Mouse (Mus musculus) small intestine, adult 2 months (tissue): ENCODE results near the gene Tshr.

ENCODE experiments used
- CTCF ChIP-seq: fragments of 200-500 bp; IDR thresholded peaks from 2 replicates; pipeline ENCODE4 v1.5.1; 2012; ENCODE audit warnings: low read depth, mild to moderate bottlenecking, control low read depth, inconsistent platforms, low read length, moderate library complexity, mixed read lengths; ENCODE audit not compliant: insufficient replicate concordance, insufficient read length; ENCODE audit errors: extremely low read depth
- POLR2A ChIP-seq: fragments of 200-500 bp; IDR thresholded peaks from 2 replicates; pipeline ENCODE4 v1.6.1; 2012; ENCODE audit warnings: low read depth, mild to moderate bottlenecking, control low read depth, inconsistent platforms, low read length, moderate library complexity

GRCm38 (mm10) chr12:91416828-91417227, 32.5 kb downstream of the Tshr start:
- TF ChIP-seq POLR2A (no peak), CTCF (no peak)
